Mouse (Mus musculus): ENCODE results near the gene Was. TPM values are rescaled to one million over a fixed set of nuclear protein-coding genes. Genes with fewer than 3 reads are reported as not detected.
"Not testable (repeated sequence)": the region's sequence is repeated elsewhere in the genome, so short reads cannot be mapped to it uniquely, and the experiment has no call there.

Was gene
- polyA plus RNA-seq, 1 experiment = 32.0 TPM

DNA sequence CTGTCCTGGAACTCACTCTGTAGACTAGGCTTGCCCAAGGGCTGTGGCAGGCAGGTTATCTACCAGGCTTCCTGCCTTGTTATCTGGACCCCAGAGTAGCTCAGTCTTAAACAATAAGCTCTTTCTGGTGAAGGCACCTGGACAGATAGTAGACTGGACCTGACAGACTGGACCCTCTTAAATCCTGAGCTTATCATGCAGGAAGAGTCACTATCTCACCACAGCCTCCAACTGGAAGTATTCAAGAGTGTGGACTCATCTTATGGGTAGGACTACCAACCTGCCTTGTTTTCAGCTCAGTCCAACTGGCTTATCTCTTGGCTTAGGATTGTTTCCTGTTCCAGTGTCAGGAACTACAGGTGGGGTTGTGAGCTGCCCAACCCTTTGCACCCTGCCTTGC lies 27.0 kb upstream of the Was start:
- no peak for TF ChIP-seq POLR2A (IDR thresholded peaks at IDR 0.05; ENCODE audit: borderline replicate concordance, control insufficient read depth, low read depth, low read length)
- no peak for TF ChIP-seq CTCF (IDR thresholded peaks at IDR 0.05; ENCODE audit: control insufficient read depth, insufficient read depth, low read length)
- Histone ChIP-seq H3K4me3 (replicated peaks; ENCODE audit: control insufficient read depth, low read depth, low read length) (no peak overlapping the region), H3K4me1 (ENCODE audit: control insufficient read depth, insufficient read depth, low read length) (no peaks in the 10 kb centered on the region), H3K27ac (ENCODE audit: control insufficient read depth, insufficient read depth, low read depth, low read length, poor library complexity) (no peak overlapping the region)

DNA sequence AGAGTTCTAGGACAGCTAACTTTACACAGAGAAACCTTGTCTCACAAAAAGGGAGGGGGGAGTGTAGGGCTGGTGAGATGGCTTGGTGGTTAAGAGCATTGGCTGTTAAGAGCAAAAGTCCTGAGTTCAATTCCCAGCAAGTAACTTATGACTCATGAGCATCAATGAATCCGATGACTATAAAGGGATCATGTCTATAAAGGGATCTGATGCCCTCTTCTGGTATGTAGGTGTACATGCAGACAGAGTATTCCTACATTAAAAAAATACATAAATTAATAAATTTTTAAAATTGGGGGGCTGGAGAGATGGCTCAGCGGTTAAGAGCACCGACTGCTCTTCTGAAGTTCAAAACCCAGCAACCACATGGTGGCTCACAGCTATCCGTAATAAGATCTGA lies 25.0 kb upstream of the Was start:
- Histone ChIP-seq H3K27ac (ENCODE audit: control insufficient read depth, insufficient read depth, low read depth, low read length, poor library complexity) (no peak overlapping the region), H3K4me3 (replicated peaks; ENCODE audit: control insufficient read depth, low read depth, low read length) (no peak overlapping the region), H3K4me1 (ENCODE audit: control insufficient read depth, insufficient read depth, low read length) (no peaks in the 10 kb centered on the region)
- TF ChIP-seq POLR2A (IDR thresholded peaks at IDR 0.05; ENCODE audit: borderline replicate concordance, control insufficient read depth, low read depth, low read length) = no peak
- no peak for TF ChIP-seq CTCF (IDR thresholded peaks at IDR 0.05; ENCODE audit: control insufficient read depth, insufficient read depth, low read length)
- 49% methylated on average over 4 of the region's 4 CpGs for WGBS

DNA sequence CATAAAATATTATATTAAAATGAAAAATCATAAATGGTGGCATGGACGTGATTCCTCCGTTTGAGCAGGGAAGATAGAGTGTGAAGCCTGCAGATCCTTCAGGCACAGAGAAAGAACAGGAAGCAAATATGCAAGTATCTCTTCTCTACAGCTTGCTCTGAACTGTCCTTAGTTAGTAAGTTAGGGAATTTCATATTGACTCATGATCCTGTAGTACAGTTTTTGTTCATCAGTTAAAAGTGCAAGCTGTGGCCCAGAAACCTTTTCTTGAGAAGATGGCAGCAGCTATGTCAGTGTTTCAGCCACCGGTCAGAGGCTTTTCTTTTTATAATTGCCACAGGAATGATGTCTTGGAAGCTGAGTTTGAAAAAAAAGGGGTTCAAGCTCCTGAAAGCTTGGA lies 14.7 kb upstream of the Was start:
- 93% methylated on average over 3 of the region's 3 CpGs for WGBS
- Histone ChIP-seq H3K27ac (ENCODE audit: control insufficient read depth, insufficient read depth, low read depth, low read length, poor library complexity) (no peak overlapping the region), H3K4me3 (replicated peaks; ENCODE audit: control insufficient read depth, low read depth, low read length) (no peak overlapping the region), H3K4me1 (ENCODE audit: control insufficient read depth, insufficient read depth, low read length) (no peaks in the 10 kb centered on the region; the same call in 1 of the 2 replicates)
- TF ChIP-seq POLR2A (IDR thresholded peaks at IDR 0.05; ENCODE audit: borderline replicate concordance, control insufficient read depth, low read depth, low read length) (no peak), CTCF (IDR thresholded peaks at IDR 0.05; ENCODE audit: control insufficient read depth, insufficient read depth, low read length) (no peak)

DNA sequence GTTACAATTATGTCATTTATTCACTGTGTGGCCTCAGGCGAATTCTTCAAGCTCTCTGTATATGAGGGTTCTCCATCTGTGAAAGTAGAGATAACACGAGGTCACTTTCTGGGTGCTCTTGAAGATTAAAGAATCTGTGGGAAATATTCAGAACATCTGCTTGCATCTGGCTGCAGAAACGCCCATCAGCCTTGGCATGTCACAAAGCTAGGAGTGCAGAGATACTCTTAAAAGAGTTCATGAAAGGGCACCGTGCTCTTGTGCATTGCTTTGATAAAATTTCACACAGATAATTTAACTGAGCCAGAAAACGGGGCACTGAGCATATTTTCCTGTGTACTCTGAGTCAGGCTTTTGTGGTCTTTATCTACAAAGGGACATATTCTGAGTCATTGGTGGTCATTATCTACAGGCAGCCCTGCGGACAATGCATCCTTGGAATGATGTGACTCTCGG lies 11.9 kb upstream of the Was start:
- no peaks in the 10 kb centered on the region; the same call in 1 of the 2 replicates for H3K4me1 ChIP-seq (ENCODE audit: control insufficient read depth, insufficient read depth, low read length)
- no peak overlapping the region for H3K4me3 ChIP-seq (replicated peaks; ENCODE audit: control insufficient read depth, low read depth, low read length)
- TF ChIP-seq CTCF (IDR thresholded peaks at IDR 0.05; ENCODE audit: control insufficient read depth, insufficient read depth, low read length) = no peak
- no peak for TF ChIP-seq POLR2A (IDR thresholded peaks at IDR 0.05; ENCODE audit: borderline replicate concordance, control insufficient read depth, low read depth, low read length)
- no peak overlapping the region for H3K27ac ChIP-seq (ENCODE audit: control insufficient read depth, insufficient read depth, low read depth, low read length, poor library complexity)
- WGBS = 46% methylated on average over 7 of the region's 7 CpGs

DNA sequence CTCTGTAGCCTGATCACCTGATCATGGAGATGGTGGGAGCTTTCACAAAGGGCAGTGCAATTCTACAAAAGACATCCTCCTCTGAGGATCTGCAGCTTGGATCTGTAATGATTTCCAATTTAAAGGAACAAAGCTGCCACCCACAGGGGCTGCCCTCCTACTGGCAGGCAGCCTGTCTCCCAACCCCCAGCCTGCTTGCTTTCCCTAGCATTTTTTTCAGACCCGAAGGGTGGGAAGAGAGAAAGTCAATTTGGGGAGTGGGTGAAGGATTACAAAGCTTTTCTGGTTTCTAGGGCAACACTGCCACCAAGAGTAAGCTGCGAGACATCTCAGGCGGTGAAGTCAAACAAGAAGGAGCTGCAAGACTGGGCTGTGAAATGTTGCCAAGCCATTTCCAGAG lies 10.7 kb upstream of the Was start:
- WGBS = 41% methylated on average over 3 of the region's 3 CpGs
- Histone ChIP-seq H3K4me3 (replicated peaks; ENCODE audit: control insufficient read depth, low read depth, low read length) (no peak overlapping the region), H3K27ac (ENCODE audit: control insufficient read depth, insufficient read depth, low read depth, low read length, poor library complexity) (no peak overlapping the region), H3K4me1 (ENCODE audit: control insufficient read depth, insufficient read depth, low read length) (no peaks in the 10 kb centered on the region; the same call in 1 of the 2 replicates)
- TF ChIP-seq POLR2A (IDR thresholded peaks at IDR 0.05; ENCODE audit: borderline replicate concordance, control insufficient read depth, low read depth, low read length) = no peak
- TF ChIP-seq CTCF (IDR thresholded peaks at IDR 0.05; ENCODE audit: control insufficient read depth, insufficient read depth, low read length) = no peak

DNA sequence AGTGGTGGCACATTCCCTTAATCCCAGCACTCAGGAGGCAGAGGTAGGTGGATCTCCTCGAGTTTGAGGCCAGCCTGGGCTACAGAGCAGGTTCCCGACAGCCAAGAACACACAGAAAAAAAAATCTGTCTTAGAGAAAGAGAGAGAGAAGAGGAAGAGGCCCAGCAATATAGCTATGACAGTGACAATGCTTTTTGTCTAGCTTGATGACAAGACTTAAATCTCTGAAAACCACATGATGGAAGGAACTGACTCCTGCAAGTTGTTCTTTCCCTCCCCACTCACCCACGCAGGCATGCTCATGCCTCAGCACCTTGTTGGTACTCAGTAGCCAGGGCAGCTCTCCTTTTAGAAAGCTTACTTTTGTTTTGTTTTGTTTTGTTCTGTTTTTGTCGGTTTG lies 9.1 kb upstream of the Was start:
- Histone ChIP-seq H3K4me1 (ENCODE audit: control insufficient read depth, insufficient read depth, low read length) (no peaks in the 10 kb centered on the region; the same call in 1 of the 2 replicates), H3K27ac (ENCODE audit: control insufficient read depth, insufficient read depth, low read depth, low read length, poor library complexity) (no peak overlapping the region), H3K4me3 (replicated peaks; ENCODE audit: control insufficient read depth, low read depth, low read length) (no peak overlapping the region)
- 26% methylated on average over 4 of the region's 4 CpGs for WGBS
- TF ChIP-seq POLR2A (IDR thresholded peaks at IDR 0.05; ENCODE audit: borderline replicate concordance, control insufficient read depth, low read depth, low read length) = no peak
- no peak for TF ChIP-seq CTCF (IDR thresholded peaks at IDR 0.05; ENCODE audit: control insufficient read depth, insufficient read depth, low read length)

DNA sequence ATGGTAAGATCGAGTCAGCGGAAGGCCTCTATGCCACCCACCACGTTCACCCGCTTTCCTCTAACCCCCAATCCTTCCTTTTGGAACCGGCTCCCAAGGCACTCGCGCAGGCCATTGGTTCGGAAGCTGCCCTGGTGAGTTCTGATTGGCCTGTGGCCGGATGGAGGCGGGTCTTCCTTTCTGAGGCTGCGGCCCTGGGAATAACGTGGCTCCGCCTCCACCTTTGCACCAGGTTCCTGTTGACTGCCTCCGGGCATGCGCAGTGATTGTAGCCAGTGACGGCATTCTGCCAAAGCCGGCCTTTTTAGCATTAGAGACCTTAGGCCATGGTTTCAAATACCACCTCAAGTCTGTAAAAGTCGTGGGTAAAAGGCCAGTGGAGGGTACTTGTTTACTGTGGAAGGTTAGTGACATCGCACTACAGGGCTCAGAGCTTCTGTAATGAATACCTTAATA lies 6.5 kb upstream of the Was start:
- TF ChIP-seq CTCF (IDR thresholded peaks at IDR 0.05; ENCODE audit: control insufficient read depth, insufficient read depth, low read length) = no peak
- 0 out of 2 replicates have a peak, but pooled peaks have one; percentile 46 for TF ChIP-seq POLR2A (IDR thresholded peaks at IDR 0.05; ENCODE audit: borderline replicate concordance, control insufficient read depth, low read depth, low read length)
- 16% methylated on average over 19 of the region's 19 CpGs for WGBS
- Histone ChIP-seq H3K27ac (ENCODE audit: control insufficient read depth, insufficient read depth, low read depth, low read length, poor library complexity) (peak overlapping the region; percentile 86), H3K4me1 (ENCODE audit: control insufficient read depth, insufficient read depth, low read length) (no peaks in the 10 kb centered on the region; the same call in 1 of the 2 replicates), H3K4me3 (replicated peaks; ENCODE audit: control insufficient read depth, low read depth, low read length) (peak overlapping the region; percentile 18)

DNA sequence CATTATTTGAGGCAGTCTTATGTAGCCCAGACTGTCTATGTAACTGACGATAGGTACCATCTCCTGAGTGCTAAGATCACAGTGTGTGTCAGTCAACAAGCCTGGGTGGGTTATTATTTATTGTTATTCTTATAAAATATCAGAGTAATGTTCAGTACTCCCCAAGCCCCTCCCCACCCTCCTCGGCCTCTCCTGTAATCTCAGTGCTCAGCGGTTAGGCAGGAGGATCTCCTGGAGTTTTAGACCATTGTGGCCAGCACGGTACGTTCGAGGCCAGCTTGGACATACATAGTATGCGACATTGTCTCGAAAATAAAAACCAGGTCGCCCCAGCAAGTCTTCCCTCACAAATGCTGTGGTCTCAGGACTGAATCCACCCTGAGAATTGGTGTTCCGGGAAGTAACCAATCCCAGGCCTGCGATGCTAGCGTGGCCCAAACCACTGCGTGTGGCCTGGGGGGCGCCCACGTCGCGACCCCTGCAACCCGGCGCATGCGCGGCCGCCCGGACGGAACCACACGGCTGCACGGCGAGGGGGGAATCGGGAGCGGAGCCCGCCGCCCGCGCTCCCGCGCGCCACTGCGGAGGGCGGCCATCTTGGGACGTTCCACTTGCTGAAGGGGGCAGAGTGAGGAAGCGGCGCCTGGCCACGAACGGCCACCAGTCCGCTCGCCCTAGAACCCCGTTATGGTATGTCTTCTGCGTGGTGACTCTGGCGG lies 5.9 kb upstream of the Was start:
- 26% methylated on average over 39 of the region's 48 CpGs for WGBS
- H3K4me1 ChIP-seq (ENCODE audit: control insufficient read depth, insufficient read depth, low read length) = not testable (repeated sequence)
- Histone ChIP-seq H3K27ac (ENCODE audit: control insufficient read depth, insufficient read depth, low read depth, low read length, poor library complexity) (peak overlapping the region; percentile 86), H3K4me3 (replicated peaks; ENCODE audit: control insufficient read depth, low read depth, low read length) (peak overlapping the region; percentile 18)

DNA sequence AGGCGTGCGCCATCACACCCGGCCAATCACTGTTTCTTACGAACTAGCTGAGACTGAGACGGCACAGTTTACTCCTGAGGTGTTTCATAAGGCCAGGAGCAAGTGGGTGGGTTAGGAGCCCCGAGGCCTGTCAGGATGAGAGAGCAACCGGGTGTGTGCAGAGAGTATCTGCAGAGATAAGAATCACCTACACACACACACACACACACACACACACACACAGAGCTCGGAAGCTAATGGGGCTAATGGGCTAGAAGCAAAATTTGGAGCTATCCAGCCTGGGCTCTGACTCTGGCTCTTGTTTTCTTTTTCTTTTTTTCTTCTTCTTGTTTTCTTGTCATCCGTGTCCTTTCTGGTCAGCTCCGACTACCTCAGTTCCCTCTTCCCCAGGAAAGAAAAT lies 5.2 kb upstream of the Was start:
- no peak overlapping the region for H3K4me3 ChIP-seq (replicated peaks; ENCODE audit: control insufficient read depth, low read depth, low read length)
- TF ChIP-seq POLR2A (IDR thresholded peaks at IDR 0.05; ENCODE audit: borderline replicate concordance, control insufficient read depth, low read depth, low read length) (no peak), CTCF (IDR thresholded peaks at IDR 0.05; ENCODE audit: control insufficient read depth, insufficient read depth, low read length) (no peak)
- peaks cover under 1% of the 10 kb centered on the region; the same call in 1 of the 2 replicates for H3K4me1 ChIP-seq (ENCODE audit: control insufficient read depth, insufficient read depth, low read length)
- 53% methylated on average over 10 of the region's 10 CpGs for WGBS
- H3K27ac ChIP-seq (ENCODE audit: control insufficient read depth, insufficient read depth, low read depth, low read length, poor library complexity) = no peak overlapping the region

DNA sequence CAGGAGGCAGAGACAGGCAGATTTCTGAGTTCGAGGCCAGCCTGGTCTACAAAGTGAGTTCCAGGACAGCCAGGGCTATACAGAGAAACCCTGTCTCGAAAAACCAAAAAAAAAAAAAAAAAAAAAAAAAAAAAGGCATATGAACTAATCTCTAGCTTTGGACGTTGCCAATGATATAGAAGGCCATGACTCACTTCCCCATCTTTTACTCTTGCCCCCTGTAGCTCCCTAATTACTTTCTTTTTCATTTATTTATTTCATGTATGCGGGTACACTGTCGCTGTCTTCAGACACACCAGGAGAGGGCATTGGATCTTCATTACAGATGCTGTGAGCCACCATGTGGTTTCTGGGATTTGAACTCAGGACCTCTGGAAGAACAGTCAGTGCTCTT lies 653 bp upstream of the Was start:
- WGBS = 41% methylated on average over 5 of the region's 5 CpGs
- H3K4me1 ChIP-seq (ENCODE audit: control insufficient read depth, insufficient read depth, low read length); H3K4me3 ChIP-seq (replicated peaks; ENCODE audit: control insufficient read depth, low read depth, low read length): not testable (repeated sequence)
- H3K27ac ChIP-seq (ENCODE audit: control insufficient read depth, insufficient read depth, low read depth, low read length, poor library complexity) = peak overlapping the region; percentile 97

All from bone marrow, adult 2 months (tissue).